Mouse (Mus musculus) embryo, embryonic 11.5 days (tissue): ENCODE results near the gene Psme1.

Experiments used
- DNase-seq: peaks from one replicate; pipeline ENCODE4 v3.0.0-alpha.2; 2012; ENCODE audit warnings: low read depth, low spot score

The Psme1 gene

DNA sequence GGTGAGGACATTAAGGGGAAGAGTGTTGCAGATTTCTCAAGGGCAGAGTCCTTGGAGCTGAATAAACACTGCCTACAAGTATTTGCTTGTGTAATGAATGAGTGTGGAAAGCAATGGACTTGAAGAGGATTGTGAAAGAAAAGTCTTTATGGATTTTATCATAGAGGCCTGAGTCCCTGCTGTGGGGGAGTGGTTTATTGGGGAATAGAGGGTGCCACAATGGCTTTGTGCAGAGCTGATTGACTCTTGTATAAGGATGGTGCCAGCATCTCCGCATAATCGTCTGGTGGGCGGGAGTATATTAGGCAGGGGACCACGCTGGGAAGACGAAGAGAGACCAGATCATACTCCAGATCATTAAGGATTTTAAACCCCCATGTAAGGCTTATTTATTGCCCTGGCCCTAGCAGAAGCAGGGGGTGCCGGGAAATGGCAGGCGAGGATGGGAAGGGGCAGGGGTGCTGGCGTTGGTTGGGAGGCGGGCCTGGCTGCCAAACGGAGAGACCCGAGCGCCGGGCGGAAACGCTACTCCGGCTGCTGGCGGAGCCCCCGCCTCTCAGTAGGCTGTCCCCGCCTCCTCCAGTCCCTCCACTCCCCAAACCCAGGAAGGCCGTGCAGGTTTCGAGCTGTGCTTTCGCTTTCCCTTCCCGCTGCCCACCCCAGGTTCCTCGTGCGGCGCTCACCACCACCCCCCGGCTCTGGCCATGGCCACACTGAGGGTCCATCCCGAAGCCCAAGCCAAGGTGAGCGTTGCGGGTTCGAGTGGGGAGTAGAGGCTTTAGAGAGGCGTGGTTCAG is at the start of gene Psme1:
Psme1 (plus strand) TSS at position 253 of the 797 bp plus-strand sequence.
- peak; percentile 56 for DNase-seq

DNA sequence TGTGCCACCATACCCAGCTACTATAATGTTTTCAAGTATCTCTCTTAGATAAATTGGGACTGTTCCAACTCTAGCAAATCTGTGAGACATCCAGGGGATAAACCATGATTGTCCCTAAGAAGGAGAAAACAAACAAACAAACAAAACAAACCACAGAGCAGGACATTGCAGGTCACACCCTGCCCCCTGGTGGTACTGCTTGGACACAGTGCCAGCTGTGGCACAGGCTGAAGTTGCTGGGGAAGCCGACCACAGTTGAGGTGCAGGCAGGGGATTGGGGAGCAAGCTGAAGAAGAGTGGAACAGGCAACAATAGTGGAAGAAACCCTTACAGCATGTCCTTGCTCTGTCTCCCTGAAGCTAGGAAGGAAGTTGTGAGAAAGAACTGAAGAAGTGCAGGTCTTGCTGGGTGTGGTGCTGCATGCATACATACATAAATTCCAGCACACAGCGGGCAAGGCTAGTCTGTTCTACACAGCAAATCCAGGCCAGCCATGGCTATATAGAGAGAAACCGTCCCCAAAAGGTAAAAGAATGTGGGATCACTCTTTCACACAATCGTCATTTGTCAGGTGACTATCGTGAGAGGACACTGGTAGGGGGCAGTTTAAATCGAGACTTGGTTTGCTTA is 41.7 kb upstream of the Psme1 start:
- DNase-seq, result no peak

DNA sequence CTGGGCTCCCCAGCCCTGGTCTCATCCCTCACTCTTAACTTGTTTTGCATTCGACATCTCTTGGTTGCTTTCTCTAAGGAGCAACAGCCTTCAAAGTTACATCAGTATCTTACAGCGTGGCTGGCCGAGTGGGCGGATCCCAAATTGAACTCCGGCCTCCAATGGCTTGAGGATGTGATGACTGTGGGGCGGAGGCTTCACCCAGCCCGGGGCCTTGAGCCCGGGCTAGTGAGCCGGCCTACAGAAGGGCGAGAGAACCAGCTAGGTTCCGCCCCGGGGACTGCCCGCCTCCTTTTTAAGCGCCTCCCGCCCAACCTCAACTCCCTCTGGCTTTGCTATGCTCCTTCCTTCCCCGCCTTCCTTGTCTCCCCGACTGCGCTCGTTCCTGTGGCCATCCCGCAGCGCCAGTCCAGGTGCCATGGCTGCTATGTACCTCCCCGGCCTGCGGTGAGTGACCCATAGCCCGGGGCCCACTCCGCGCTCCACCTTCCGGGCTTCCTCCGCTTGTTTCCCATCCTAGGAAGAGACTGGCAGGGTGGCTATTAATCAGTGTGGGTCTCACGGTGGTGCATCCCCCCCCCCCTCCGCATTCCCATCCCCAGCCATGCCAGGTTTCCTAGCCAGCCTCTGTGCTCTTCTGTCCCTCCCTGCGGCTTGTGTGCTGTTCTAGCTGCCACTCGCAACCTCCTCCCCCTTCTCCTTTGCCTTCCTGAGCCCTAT is 37.7 kb upstream of the Psme1 start, which contains the start of gene Pck2:
Pck2 (plus strand) TSS at position 200 of the 720 bp plus-strand sequence.
- peak; percentile 63 for DNase-seq

DNA sequence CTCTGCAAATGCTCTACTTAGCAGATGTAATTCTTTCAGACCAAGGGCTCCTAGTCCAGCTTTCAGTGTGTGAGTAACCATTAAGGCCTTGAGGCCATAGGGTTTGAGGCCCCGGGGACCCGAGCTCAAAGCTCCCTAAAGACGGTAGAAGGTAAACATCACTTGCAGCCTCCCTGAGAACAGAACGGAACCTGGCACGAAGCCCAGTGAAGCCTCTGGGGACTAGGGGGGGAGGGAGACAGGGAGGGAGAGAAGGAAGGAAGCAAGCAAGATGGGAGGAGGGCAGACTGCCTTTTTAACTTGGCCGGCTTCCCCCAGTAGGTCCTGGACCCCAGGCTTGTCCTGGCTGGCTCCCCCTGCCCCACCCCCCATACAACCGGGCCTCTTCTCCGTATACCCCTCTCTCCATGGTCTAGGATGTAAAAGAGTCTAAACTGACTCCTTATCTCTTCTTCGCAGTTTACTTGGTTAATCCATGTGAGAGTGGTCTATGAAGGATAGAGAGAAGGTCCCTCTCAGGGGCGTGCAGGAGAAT is 37.1 kb upstream of the Psme1 start:
- DNase-seq, result no peak

DNA sequence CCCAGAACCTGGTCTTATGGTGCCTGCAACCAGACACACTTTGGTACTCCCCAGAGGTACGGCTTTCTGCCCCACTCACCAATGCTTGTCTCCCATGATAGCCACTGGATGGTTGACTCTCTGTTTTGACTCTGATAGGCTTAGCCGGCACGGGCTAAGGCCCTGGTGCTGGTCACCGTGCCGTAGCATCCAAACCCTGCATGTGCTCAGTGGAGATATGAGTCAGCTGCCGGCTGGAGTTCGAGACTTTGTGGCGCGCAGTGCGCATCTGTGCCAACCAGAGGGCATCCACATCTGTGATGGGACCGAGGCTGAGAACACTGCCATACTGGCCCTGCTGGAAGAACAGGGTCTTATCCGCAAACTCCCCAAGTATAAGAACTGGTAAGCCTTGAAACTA is 35.7 kb upstream of the Psme1 start:
- DNase-seq, result no peak

DNA sequence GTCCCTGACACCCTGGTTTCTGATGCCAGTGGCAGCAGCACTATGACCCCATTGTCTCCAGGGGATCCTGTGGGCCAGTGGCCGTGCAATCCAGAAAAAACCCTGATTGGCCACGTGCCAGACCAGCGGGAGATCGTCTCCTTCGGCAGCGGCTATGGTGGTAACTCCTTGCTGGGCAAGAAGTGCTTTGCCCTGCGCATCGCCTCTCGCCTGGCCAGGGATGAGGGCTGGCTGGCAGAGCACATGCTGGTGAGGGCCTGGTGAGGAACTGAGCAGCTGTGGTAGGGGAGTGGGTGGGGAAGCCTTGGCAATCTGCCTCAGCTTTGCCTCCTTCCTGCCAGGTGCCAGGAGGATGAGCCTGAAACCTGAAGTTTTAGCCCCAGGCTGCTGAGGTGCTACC is 33.6 kb upstream of the Psme1 start:
- DNase-seq, result no peak

DNA sequence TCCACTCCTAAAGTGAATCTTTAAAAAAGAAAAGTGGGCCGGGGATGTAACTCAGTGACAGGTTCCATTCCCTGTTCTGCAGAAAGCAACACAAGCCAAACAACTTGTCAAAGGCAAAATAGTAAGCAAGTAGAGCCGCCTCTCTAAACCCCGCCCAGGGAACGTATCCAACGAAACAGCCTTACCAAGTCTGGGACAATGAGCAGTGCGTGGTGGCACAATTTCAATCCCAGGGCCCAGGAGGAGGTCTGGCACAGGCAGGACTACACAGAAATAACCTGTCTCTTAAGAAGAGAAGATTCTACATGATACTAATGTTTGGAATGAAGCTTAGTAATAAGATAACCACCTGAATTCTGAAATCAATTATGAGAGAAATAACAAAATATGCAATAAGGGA is 27.7 kb upstream of the Psme1 start:
- no peak for DNase-seq

DNA sequence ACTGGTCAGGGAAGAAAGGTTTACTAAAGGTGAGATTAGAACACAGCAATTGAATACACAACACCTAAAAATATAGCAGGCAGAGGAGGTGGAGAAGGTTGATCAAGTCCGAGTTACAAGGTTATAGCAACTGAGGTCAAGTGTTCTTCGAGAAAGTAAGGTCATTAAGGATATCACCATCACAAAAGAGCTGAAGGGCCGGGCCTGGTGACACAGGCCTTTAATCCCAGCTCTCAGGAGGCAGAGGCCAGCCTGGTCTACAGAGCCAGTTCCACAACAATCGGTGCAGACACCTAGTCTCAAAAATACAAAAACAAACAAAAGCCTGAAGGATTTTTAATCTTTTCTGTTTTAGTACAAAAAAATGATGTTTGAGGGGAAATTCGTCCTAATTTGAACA is 26.6 kb upstream of the Psme1 start:
- DNase-seq, result no peak

DNA sequence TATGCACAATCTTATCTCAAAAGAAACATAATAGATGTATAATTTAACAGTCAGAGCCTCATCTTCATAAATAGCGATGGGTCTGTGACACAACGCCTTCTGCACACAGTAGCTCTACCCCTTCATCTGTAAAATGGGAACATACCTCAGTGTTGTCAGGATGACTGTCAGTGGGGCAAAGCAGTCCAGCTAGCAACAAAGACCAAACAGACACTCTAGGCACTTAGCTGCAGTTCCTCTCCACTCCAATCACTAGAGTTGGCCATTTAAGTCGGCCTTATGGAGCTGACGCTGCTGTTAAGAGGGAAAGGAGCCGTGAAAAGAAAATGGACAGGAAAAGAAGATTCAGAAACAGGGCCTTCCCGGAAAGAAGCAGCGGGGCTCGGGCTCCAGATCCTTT is 26.1 kb upstream of the Psme1 start:
- DNase-seq, result no peak

DNA sequence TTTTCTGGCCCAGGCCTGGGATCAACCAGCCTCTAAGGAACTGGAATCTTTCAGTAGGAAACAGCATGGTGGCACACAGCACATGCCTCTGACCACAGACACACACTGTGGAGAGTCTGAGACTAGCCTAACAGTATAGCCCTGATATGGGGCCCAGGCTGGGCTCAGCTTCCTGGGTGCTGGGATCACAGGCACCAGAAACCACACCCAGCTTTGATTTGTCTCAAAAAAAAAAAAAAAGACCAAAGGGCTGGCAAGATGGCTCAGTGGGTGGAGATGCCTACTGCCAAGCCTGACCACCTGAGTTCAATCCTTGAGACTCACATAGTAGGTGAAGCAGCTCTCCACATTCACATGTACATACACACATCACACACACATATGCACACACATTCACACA is 23.3 kb upstream of the Psme1 start:
- DNase-seq, result no peak

DNA sequence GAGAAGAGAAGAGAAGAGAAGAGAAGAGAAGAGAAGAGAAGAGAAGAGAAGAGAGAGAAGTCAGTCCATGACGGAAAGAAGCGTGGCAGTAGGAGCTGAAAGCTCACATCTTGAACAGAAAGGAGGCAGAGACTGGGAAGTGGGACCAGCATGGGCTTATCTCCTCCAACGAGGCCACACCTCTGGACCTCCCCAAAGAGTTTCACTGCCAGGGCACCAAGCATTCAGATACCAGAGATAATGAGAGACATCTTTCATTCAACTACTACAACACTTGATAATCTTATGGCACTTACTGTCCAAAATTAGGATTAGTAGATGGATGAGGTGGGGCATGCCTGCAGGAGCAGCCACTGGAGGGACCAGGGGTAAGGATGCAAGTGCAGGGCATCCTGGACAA is 22.1 kb upstream of the Psme1 start:
- no peak for DNase-seq

DNA sequence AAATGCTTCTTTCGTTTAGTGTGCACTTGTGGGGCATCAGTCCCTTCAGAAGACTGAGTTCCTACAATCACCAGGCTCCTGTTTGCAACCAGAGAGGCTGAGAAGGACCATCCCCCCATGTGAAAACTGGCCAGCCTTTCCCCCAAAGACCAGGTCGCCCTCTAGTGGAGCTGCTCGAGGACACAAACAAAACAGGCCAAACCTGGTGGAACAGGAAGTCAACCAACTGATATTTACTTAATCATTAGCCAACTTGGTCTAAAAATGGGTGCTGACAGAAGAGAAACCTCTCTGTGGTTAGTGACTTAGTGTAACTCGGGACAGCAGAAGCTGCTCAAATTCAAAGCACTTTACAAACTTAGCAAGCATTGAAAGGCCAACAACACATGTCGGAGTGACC is 20.9 kb upstream of the Psme1 start:
- no peak for DNase-seq

DNA sequence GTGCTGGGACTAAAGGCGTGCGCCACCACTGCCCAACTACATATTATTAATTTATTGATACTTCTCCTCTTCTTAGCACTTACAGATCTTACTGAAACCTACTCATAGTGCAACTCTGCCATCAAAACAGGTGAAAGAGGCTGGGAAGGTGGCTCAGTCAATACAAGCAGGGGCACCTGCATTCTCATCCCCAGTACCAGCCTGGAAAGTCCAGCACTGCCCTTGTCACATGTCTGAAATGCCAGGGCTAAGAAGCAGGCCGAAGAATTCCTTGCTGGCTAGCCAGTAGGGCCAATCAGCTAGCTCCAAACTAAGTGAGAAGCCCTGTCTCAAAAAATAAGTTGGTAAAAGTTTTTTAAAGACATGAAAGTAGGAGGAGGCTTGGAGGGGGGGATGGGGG is 20.3 kb upstream of the Psme1 start:
- no peak for DNase-seq

DNA sequence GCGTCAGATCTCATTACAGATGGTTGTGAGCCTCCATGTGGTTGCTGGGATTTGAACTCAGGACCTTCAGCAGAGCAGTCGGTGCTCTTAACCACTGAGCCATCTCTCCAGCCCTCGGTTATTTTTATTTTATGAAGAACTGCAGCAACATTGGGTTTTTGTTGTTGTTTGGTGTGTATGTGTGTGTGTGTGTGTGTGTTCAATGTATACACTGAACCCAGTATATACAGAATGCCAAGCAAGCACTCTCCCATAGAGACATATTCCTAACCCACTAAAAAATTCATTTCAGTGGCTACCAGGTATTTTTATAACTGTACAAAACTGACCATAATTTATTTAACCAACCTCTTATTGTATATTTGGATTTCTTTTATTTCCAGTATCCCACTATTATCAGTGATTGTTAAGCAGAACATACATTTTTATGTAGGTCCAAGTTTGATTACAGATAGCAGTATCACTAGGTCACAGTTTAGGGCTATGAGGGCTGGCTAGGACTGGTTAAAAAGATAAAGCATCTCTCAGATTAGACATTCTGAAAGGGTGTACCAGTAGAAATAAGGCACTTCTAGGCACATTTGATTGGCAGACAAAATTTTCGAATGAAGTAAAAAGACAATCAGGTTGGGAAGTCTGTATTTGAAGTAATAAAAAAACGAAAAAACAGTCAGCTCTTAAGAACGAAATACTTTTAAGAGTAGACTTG is 19.0 kb upstream of the Psme1 start:
- DNase-seq, result no peak

DNA sequence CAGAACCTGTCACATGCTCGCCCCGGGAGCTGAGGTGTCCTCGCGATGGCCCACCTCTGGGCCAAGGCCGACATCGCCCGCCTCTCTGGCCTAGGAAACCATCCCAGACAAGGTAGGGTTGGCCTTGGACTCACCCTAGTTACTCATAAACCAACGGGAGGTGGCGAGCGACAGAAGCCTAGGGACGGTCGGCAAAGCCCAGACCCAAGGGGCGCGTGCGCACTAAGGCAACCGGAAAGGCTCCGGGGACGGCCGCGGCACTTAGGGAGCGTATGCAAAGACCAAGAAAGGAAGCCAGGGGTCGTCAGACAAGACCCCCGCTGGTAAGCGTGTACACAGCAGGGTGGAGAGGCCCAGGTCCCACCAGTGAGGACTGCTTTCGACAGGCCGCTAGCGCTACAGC is 18.1 kb upstream of the Psme1 start, which contains the start of gene Dcaf11:
Dcaf11 (plus strand) TSS at position 208 of the 403 bp plus-strand sequence.
- DNase-seq, result peak; percentile 89

DNA sequence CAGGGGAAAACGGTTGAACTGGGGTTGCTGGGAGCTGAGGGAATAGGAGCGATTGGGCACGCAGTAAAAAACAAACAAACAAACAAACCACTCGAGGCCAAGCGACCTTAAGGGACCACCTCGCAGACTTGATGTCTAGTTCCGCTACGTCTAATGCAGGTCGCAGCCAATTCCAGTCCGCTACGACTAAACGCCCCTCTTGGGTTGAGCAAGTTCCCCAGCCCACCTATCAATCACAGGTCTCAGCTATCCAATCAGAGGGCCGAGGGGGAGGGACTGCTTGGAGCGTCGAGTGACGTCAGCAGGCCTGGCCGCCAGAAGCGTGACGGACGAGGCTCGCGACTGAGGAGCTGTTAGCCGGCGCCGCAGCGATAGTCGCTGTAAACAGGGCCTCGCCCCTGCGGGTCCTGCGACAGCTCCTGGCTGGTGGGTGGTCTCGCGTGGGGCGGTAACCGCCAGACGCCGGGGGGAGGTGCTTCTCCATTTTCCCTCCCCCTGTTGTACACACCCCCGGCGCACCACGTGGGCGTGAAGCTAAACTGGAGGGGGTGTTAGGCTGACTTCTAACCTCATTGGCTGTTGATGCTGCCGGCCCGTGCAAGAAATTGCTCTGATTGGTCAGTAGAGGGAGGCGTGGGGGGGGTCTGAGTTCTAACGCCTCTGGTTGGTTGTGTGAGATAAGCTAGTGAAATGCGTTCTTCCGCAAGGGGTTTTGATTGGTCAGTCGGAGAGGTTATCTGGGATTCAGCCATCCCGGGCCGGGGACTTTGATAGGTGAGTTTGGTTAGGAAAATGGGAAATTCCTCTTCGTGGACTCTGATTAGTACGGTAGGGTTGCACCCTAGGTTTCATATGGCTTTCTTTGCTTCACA is 17.5 kb upstream of the Psme1 start, which contains the start of gene A730061H03Rik:
A730061H03Rik (minus strand) TSS at position 205 of the 872 bp plus-strand sequence.
- peak; percentile 97 for DNase-seq

DNA sequence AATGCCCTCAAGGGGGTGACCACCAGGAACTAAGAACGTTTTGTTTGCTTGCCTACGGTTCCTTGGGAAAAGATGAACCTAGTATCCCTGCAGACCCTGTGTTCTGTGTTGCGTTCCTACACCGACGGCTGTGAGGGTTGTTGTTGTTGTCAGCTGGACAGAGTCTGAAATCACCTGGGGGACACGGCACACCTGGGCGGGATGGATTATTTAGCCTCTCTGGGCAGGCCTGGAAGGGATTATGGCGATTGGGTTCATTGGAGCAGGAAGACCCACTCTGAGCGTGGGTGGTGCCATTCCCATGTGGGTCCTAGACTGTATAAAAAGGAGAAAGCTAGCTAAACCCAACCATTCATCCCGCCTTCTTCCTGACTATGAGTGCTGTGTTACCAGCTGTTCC is 16.1 kb upstream of the Psme1 start:
- DNase-seq, result no peak

DNA sequence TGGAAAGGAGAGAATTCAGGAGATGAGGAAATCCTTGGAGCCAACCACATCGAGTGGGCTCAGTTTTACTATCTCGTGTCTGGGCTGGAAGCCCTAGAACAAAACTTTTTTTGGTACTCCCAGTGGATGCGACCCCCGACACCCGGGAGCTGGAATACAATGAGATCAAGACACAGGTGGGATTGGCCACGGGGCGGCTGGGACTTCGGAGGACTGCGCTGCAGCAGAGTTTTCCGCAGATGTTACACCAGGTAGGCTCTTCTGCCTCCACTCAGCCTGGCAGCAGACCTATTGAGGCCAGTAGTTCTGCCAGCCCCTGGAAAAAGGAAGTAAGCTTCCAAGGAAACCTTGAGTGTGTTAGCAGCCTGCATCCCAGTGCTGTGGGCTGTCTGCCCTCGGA is 14.7 kb upstream of the Psme1 start:
- no peak for DNase-seq

DNA sequence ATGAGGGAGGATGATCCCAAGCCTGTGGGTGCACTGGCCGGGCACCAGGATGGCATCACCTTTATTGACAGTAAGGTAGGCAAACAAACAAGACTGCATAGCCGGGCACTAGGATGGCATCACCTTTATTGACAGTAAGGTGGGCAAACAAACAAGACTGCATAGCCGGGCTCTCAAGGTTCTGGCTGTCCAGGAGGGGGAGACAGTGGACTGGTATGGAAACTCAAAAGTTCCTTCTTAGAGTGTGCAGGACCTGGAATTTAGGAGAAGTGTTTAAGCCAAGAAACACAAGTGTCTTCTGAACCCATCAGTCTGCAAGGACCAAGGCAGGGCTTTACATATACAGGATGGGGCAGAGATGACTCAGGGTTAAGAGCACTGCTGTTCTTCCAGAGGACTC is 12.2 kb upstream of the Psme1 start:
- DNase-seq, result no peak

DNA sequence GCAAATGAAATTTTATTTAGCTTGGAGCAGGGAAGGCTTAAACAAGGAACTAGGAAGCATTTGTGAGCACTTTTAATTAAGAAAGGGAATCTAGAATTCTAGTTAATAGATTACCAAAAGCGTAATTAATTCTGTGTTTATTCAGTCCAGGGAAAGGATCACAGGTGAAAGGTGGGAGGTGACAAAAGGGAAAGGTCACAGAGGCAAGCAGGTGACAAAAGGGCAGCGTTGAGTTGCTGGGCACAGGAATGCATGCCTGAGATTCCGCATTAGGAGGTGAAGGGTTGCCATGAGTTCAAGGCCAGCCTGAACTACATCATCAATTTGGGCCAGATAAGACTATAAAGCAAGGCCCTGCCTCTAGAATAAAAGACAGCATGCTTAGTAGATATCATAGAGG is 10.4 kb upstream of the Psme1 start:
- no peak for DNase-seq

DNA sequence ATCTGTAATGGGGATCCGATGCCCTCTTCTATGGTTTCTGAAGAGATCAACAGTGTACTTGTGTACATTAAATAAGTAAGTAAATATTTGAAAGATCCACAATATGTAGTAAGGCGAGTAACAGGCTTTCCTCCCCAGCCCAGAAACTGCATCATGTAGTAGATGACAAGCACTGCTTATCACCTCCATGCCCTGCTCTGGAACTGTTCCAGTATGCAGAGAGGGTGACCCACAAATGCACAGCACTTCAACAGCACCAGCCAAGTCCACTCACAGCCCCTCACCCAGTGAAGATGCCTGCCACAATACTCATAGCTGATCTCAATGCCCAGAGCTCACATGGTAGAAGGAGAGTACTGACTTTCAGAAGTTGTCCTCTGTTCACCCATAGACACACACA is 7.3 kb upstream of the Psme1 start:
- DNase-seq, result no peak
